Mouse (Mus musculus): Measurements from ENCODE around the gene Olfr62.

DNA sequence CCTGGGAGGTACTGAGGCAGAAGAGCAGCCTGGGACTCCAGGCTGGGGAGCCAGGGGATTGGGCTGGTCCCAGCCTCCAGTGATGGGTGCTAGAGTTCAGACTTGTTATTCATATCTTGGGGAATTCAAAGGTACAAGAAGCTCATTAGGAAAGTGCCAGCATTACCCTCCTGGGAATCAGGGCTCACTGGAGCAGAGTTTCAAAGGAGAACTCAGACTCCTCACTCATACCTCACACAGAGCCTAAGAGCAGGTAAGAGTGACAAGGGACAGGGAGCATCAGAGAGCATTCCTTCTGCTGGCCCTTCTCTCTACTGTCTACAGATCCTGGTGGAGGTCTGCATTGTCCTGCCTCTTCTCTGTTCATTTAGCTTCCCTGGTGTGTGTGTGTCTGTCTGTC, at the start of gene Olfr62:
- TF ChIP-seq GATA1 (IDR thresholded peaks at IDR 0.05; ENCODE audit: low read length): no peak
- TF ChIP-seq TAL1 (IDR thresholded peaks at IDR 0.05; ENCODE audit: low read length): no peak
